13 mouse cellular contexts compared by ENCODE assay signal in the genomic region with DNA sequence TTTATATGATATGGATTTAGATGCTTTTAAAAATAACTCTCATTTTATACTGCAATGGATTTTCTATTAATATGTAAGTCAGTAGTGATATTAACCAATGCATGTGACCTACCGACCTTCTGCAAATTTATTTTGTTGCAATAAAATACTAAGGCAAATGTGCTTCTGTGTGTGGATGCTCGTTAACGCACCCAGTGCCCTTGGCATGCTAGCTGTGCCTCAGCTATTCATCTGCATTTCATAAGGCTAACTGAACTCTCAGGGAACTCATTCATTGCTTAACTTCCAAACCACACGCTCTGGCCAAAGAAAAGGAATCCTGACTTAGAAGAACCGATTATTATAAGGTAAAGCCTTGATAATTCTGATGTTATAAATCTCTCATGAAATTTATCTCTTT.
DNase-seq lines count a peak whose midpoint lies in the region; ATAC-seq and TF ChIP-seq lines count a peak whose summit lies in the region.
"Had no signal": no experiment of that assay in that cellular context is flagged by ENCODE, and none has a peak within 500 bp of the region (broad histone marks: within the 10 kb centered on the region; RNA-seq: fewer than 3 reads in every experiment).

No protein-coding gene starts in this region.

- TF ChIP-seq POLR2A in lung, adult 2 months (IDR thresholded peaks at IDR 0.05; ENCODE audit: borderline replicate concordance, extremely low read depth, low read depth, low read length): no peak

- no peak for ATAC-seq in lung, embryonic 15.5 days (ENCODE audit: borderline replicate concordance, extremely low read depth, low FRiP score, low TSS enrichment)
- no peak for ATAC-seq in hindbrain, embryonic 14.5 days (ENCODE audit: low FRiP score)
- no peak for ATAC-seq in midbrain, embryonic 16.5 days
- ATAC-seq: liver, postnatal 0 days; Patski had no signal

- peak overlapping the region; percentile 65 for H3K27ac ChIP-seq in lung, embryonic 15.5 days
- peak overlapping the region; percentile 58; the same call in 1 of the 2 replicates for H3K27ac ChIP-seq in hindbrain, embryonic 14.5 days
- H3K27ac ChIP-seq in midbrain, embryonic 16.5 days (ENCODE audit: low read length): peak overlapping the region; percentile 1; the same call in 1 of the 2 replicates

- no peaks in the 10 kb centered on the region for H3K36me3 ChIP-seq in lung, embryonic 15.5 days
- H3K36me3 ChIP-seq in hindbrain, embryonic 14.5 days (replicated peaks; ENCODE audit: control insufficient read depth, insufficient read depth): no peaks in the 10 kb centered on the region
- H3K36me3 ChIP-seq in midbrain, embryonic 16.5 days (ENCODE audit: control insufficient read depth, insufficient read depth, low read length): no peaks in the 10 kb centered on the region

- 67% methylated on average over 5 of the region's 5 CpGs for WGBS in lung, embryonic 15.5 days
- WGBS in lung, adult 2 months: 74% methylated on average over 5 of the region's 5 CpGs
- 20% methylated on average over 5 of the region's 5 CpGs for WGBS in hindbrain, embryonic 14.5 days
- 21% methylated on average over 5 of the region's 5 CpGs for WGBS in midbrain, embryonic 16.5 days

- H3K9ac ChIP-seq in lung, embryonic 15.5 days: no peak overlapping the region
- no peak overlapping the region; the same call in 1 of the 2 replicates for H3K9ac ChIP-seq in hindbrain, embryonic 14.5 days
- H3K9ac ChIP-seq in midbrain, embryonic 16.5 days (ENCODE audit: low read depth, low read length): no peak overlapping the region
- H3K9ac ChIP-seq: liver, postnatal 0 days had no signal

- H3K4me1 ChIP-seq in lung, embryonic 15.5 days: no peaks in the 10 kb centered on the region
- H3K4me1 ChIP-seq in lung, adult 2 months (ENCODE audit: control insufficient read depth, insufficient read depth, low read length): no peaks in the 10 kb centered on the region
- H3K4me1 ChIP-seq in hindbrain, embryonic 14.5 days (replicated peaks; ENCODE audit: control insufficient read depth, insufficient read depth, low read length): peaks cover 19% of the 10 kb centered on the region
- H3K4me1 ChIP-seq in midbrain, embryonic 16.5 days (ENCODE audit: control insufficient read depth, insufficient read depth, low read length): peaks cover 12% of the 10 kb centered on the region

- TF ChIP-seq CTCF in lung, adult 2 months (IDR thresholded peaks at IDR 0.05; ENCODE audit: insufficient read depth, low read length): no peak

- H3K27me3 ChIP-seq in lung, embryonic 15.5 days: no peaks in the 10 kb centered on the region
- H3K27me3 ChIP-seq in hindbrain, embryonic 14.5 days (ENCODE audit: control insufficient read depth, insufficient read depth, low read length): no peaks in the 10 kb centered on the region
- no peaks in the 10 kb centered on the region; the same call in 1 of the 2 replicates for H3K27me3 ChIP-seq in midbrain, embryonic 16.5 days (ENCODE audit: control insufficient read depth, insufficient read depth, low read depth, low read length)

- H3K4me2 ChIP-seq in lung, embryonic 15.5 days: peak overlapping the region; percentile 6; the same call in 1 of the 2 replicates
- peak overlapping the region; percentile 32 for H3K4me2 ChIP-seq in hindbrain, embryonic 14.5 days (replicated peaks)
- H3K4me2 ChIP-seq in midbrain, embryonic 16.5 days (ENCODE audit: low read length): peak overlapping the region; percentile 8; the same call in 1 of the 2 replicates

- DNase-seq in lung, adult 2 months: no peak
- DNase-seq in fibroblast of lung, adult 2 months (ENCODE audit: low read depth): peak; percentile 32
- no peak for DNase-seq in hindbrain, embryonic 14.5 days (ENCODE audit: low spot score)
- no peak for DNase-seq in spleen, adult 18-20 months
- no peak for DNase-seq in spleen, adult 12 weeks (ENCODE audit: low spot score)
- DNase-seq in thymus, postnatal 36 days: no peak
- DNase-seq: adrenal gland, adult 8-10 months; gastrocnemius, postnatal 10 days; liver, postnatal 0 days; thymus, postnatal 4 days had no signal

- H3K9me3 ChIP-seq in lung, embryonic 15.5 days: no peaks in the 10 kb centered on the region
- H3K9me3 ChIP-seq in hindbrain, embryonic 14.5 days (ENCODE audit: control insufficient read depth, low read length): no peaks in the 10 kb centered on the region
- H3K9me3 ChIP-seq in midbrain, embryonic 16.5 days (replicated peaks; ENCODE audit: control insufficient read depth, low read length, poor library complexity, severe bottlenecking): no peaks in the 10 kb centered on the region

- H3K4me3 ChIP-seq in lung, embryonic 15.5 days: no peak overlapping the region
- no peak overlapping the region for H3K4me3 ChIP-seq in lung, adult 2 months (replicated peaks; ENCODE audit: extremely low read depth, low read depth, low read length)
- H3K4me3 ChIP-seq in hindbrain, embryonic 14.5 days (replicated peaks; ENCODE audit: low read length): no peak overlapping the region
- no peak overlapping the region for H3K4me3 ChIP-seq in midbrain, embryonic 16.5 days (ENCODE audit: low read depth, low read length)

Comparison
In these comparisons a context has a peak if more than half of its experiments do, and no peak if none do; other contexts are left out.
1. H3K27ac ChIP-seq: peak in every context shown above with its lines; median percentile 65 in lung, embryonic 15.5 days; 58 in hindbrain, embryonic 14.5 days; 1 in midbrain, embryonic 16.5 days.